Mouse (Mus musculus) midbrain, embryonic 13.5 days (tissue): ENCODE data around the gene Ncapd2. TPM values are rescaled to one million over a fixed set of nuclear protein-coding genes. Genes with fewer than 3 reads are reported as not detected.

Experiments used
- ATAC-seq: fragments of 200-750 bp; cut with Nextera tagmentation; 2 replicates; pipeline ENCODE4 v1.8.0; 2017; ENCODE audit warnings: mild to moderate bottlenecking, moderate TSS enrichment, moderate library complexity
- H3K27ac ChIP-seq: fragments of 300-500 bp; sonication (generic); 2 replicates; pipeline ENCODE4 v1.5.1; 2015; ENCODE audit warnings: inconsistent platforms, mild to moderate bottlenecking, moderate library complexity
- H3K27me3 ChIP-seq: fragments of 300-500 bp; sonication (generic); 2 replicates; pipeline ENCODE4 v1.6.1; 2015; ENCODE audit warnings: mild to moderate bottlenecking, inconsistent platforms
- H3K36me3 ChIP-seq: fragments of 300-500 bp; sonication (generic); 2 replicates; pipeline ENCODE4 v1.6.1; 2015; ENCODE audit warnings: mild to moderate bottlenecking, inconsistent platforms
- H3K4me1 ChIP-seq: fragments of 300-500 bp; sonication (generic); replicated peaks from 2 replicates; pipeline ENCODE4 v1.6.1; 2015; ENCODE audit warnings: inconsistent platforms
- H3K4me2 ChIP-seq: fragments of 300-500 bp; sonication (generic); replicated peaks from 2 replicates; pipeline ENCODE4 v1.6.1; 2015; ENCODE audit warnings: moderate library complexity, mild to moderate bottlenecking, inconsistent platforms
- H3K4me3 ChIP-seq: fragments of 300-500 bp; sonication (generic); replicated peaks from 2 replicates; pipeline ENCODE4 v1.5.1; 2015; ENCODE audit warnings: mild to moderate bottlenecking, inconsistent platforms
- H3K9ac ChIP-seq: fragments of 300-500 bp; sonication (generic); replicated peaks from 2 replicates; pipeline ENCODE4 v1.6.1; 2015; ENCODE audit warnings: mild to moderate bottlenecking, inconsistent platforms
- H3K9me3 ChIP-seq: fragments of 300-500 bp; sonication (generic); 2 replicates; pipeline ENCODE4 v1.6.1; 2016; ENCODE audit warnings: mild to moderate bottlenecking, inconsistent platforms
- WGBS: fragments of 180-500 bp; shearing (Covaris S2); methylation state at CpG from one replicate; pipeline ENCODE4 v1.1.7; 2015; 5-methylcytosine and 5-hydroxymethylcytosine counted together
- polyA plus RNA-seq: library from polyadenylated mRNA; unstranded; fragments of >200 nt; fragmentation: Nextera tagmentation; extraction: Ambion mirVana; gene quantifications from 2 replicates; pipeline ENCODE4 v1.2.1, GENCODE M21; 2015

Gene Ncapd2
- polyA plus RNA-seq, 1 experiment from 2014 or later, result 101 TPM

DNA sequence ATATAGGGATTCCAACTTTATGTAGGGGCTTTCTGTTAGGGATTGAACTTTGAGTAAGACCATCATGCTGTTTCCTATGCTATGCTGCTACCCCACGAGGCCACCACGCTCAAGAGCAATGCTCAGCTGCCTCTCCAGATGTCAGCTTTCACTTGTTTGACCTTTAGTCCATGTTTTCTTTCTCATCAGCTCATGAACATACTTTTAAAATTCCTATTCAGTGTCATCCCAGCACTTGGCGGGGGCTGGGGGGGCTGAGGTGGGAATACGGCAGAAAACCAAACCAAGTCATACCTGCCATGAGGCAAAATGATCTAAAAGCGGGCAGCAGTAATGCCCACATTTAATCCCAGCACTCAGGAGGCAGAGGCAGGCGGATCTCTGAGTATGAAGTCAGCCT lies 21.6 kb upstream of the Ncapd2 start:
- Histone ChIP-seq H3K4me3 (no peak overlapping the region), H3K27ac (no peak overlapping the region), H3K4me1 (peaks cover 11% of the 10 kb centered on the region), H3K4me2 (no peak overlapping the region), H3K36me3 (no peaks in the 10 kb centered on the region), H3K9ac (no peak overlapping the region), H3K27me3 (peaks cover 37% of the 10 kb centered on the region), H3K9me3 (no peaks in the 10 kb centered on the region)
- ATAC-seq, result no peak
- 76% methylated on average over 6 of the region's 6 CpGs for WGBS

DNA sequence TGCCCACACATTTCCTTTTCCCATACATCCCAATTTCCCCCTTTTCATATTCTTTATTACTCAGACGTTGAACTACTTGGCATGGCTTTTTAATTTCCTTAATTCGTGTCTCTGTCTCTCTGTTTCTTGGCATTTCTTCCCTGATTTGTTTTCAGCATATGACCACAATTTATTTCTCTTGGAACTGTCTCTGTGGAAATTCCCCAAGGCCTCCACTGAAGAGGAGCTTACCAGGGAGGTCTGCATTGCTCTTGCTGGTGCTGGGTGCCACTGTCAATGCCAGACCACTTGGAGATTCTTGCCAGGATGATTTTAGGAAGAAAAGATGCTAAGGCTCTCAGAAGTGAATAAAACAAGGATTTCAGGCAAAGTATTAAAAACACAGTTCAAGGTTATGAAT lies 21.1 kb upstream of the Ncapd2 start:
- Histone ChIP-seq H3K27ac (no peak overlapping the region), H3K27me3 (peaks cover 37% of the 10 kb centered on the region), H3K4me3 (no peak overlapping the region), H3K9me3 (no peaks in the 10 kb centered on the region), H3K9ac (no peak overlapping the region), H3K4me1 (peaks cover 11% of the 10 kb centered on the region), H3K4me2 (no peak overlapping the region), H3K36me3 (no peaks in the 10 kb centered on the region)
- no peak for ATAC-seq
- 56% methylated on average over 2 of the region's 2 CpGs for WGBS

DNA sequence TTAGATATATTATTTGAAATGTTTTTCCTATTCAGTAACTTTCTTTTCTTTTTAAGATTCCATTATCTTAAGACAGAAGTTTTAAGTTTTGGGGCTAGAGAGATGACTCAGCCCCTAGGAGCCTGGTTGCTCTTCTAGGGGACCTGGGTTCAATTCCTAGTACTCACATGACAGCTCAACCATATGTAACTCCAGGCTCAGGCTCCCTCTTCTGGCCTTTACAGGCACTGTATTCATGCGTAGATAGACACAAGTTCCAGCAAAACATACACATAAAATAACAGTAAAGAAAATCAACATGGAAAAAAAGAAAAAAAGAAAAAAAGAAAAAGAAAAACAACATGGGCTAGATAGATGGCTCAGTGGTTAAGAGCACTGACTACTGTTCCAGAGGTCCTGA lies 18.9 kb upstream of the Ncapd2 start:
- WGBS, result 79% methylated on average over 1 of the region's 1 CpGs
- peaks cover 30% of the 10 kb centered on the region for H3K27me3 ChIP-seq
- no peaks in the 10 kb centered on the region for H3K36me3 ChIP-seq
- H3K9me3 ChIP-seq, result no peaks in the 10 kb centered on the region
- no peak for ATAC-seq
- H3K9ac ChIP-seq, result no peak overlapping the region
- H3K4me2 ChIP-seq, result no peak overlapping the region
- no peaks in the 10 kb centered on the region for H3K4me1 ChIP-seq
- no peak overlapping the region for H3K27ac ChIP-seq
- no peak overlapping the region for H3K4me3 ChIP-seq

DNA sequence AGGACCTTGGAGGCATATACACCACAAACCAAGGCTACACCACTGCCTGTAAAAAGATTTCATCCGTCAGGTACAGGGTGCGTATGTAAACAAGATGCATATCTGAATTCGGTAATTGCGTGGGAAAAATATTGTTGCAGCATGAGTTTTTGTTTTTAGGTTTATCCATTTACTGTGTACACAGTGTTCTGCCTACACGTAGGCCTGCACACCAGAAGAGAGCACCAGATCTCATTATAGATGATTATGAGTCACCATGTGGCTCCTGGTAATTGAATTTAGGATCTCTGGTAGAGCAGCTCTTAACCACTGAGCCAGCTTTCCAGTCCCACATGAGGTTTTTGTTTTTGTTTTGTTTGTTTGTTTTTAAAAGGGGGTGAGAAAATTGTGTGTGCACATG lies 5.7 kb upstream of the Ncapd2 start:
- WGBS, result 84% methylated on average over 5 of the region's 5 CpGs
- no peak for ATAC-seq

DNA sequence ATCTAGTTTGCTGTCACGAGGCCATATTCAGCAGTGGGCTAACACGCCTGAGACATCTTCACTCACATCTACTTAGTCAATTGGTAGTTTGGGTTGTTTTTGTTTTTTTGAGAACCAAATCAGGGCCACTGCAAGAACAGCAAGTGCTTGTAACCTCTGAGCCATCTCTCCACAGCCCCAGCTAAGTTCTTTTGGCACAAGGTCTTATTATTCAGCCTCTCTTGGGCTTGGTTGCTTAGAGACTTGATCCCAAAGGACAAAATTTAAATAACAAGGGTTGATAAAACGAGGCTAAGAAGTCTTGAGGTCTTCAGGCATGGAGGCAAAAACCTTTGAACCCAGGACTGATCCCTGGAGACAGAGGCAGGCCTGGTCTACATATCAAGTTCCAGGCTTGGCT lies 4.8 kb upstream of the Ncapd2 start:
- H3K9me3 ChIP-seq, result no peaks in the 10 kb centered on the region
- no peak overlapping the region for H3K4me3 ChIP-seq
- no peak overlapping the region for H3K27ac ChIP-seq
- H3K9ac ChIP-seq, result no peak overlapping the region
- no peak overlapping the region for H3K4me2 ChIP-seq
- no peak for ATAC-seq
- H3K4me1 ChIP-seq, result peaks cover 23% of the 10 kb centered on the region
- 28% methylated on average over 3 of the region's 3 CpGs for WGBS
- no peaks in the 10 kb centered on the region for H3K27me3 ChIP-seq
- H3K36me3 ChIP-seq, result peaks cover 19% of the 10 kb centered on the region

More for the DNA sequence above, 5.7 kb upstream of the Ncapd2 start:
- Histone ChIP-seq H3K4me2 (no peak overlapping the region), H3K4me3 (no peak overlapping the region), H3K4me1 (peaks cover 23% of the 10 kb centered on the region), H3K36me3 (peaks cover 19% of the 10 kb centered on the region), H3K27me3 (no peaks in the 10 kb centered on the region), H3K27ac (no peak overlapping the region), H3K9ac (no peak overlapping the region), H3K9me3 (no peaks in the 10 kb centered on the region)

DNA sequence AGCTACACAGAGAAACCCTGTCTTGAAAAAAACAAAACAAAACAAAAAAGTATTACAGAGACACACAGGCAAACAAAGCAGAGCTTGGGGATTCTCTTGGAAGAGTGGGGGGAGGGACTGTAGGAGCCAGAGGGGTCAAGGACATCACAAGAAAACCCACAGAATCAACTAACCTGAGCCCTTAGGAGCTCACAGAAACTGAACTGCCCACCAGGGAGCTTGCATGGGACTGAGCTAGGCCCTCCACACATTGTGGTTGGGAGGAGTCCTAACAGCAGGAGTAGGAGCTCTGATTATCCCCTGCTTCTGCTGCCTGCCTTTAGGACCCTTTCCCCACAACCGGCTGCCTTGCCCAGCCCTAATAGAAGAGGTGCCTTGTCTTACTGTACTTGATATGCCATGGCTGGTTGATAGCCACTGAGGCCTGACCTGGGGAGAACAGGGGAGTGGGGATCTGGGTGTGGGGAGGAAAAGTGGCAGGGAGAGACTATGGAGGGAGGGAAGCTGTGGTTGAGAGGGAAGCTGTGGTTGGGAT lies 4.1 kb upstream of the Ncapd2 start:
- no peak overlapping the region for H3K4me3 ChIP-seq
- no peaks in the 10 kb centered on the region for H3K27me3 ChIP-seq
- WGBS, result 30% methylated on average over 1 of the region's 1 CpGs
- H3K4me1 ChIP-seq, result peaks cover 25% of the 10 kb centered on the region
- ATAC-seq, result no peak
- no peak overlapping the region for H3K27ac ChIP-seq
- no peaks in the 10 kb centered on the region for H3K9me3 ChIP-seq
- no peak overlapping the region for H3K4me2 ChIP-seq
- H3K36me3 ChIP-seq, result peaks cover 19% of the 10 kb centered on the region
- no peak overlapping the region for H3K9ac ChIP-seq

DNA sequence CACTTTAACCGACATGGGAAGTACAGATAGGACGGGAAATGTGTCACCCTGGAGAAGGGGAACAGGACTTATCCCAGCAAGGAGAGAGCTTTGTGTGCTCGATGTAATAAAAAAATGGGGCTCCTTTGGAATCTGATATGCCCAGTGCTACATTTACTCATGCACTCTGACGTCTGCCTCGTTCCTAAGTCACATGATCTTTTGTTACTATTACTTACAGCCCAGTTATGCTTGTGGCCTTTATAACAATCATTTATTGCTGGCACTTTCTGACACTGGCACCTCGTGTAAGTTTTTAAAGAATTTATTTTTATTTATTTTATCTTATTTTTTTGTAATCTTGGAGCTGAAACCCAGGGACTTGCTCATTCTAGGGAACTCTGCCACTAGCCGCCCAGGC lies 1.9 kb upstream of the Ncapd2 start:
- Histone ChIP-seq H3K4me2 (peak overlapping the region; percentile 90; the same call in 1 of the 2 replicates), H3K36me3 (peaks cover 32% of the 10 kb centered on the region), H3K27ac (no peak overlapping the region), H3K4me3 (no peak overlapping the region), H3K4me1 (peaks cover 39% of the 10 kb centered on the region), H3K9me3 (no peaks in the 10 kb centered on the region), H3K27me3 (no peaks in the 10 kb centered on the region), H3K9ac (no peak overlapping the region)
- ATAC-seq, result no peak
- 81% methylated on average over 7 of the region's 7 CpGs for WGBS

DNA sequence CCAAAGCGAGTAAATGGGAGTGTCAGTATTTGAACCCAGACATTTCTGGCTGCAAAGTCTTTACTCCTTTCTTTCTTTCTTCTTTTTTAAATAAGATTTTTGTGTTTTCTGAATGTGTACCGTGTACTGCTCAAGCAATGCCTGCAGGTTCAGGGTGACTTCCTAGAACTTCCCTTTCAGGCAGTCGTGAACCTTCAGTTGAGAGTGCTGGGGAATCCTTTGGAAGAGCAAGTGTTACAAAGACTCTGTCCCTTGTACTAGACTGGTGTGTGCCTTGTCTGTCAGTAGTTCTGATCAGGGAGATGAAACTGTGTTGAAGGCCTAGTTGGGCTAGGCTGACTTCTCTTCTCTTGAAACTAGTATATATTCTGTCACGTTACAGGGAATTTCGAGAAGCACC lies 1.3 kb upstream of the Ncapd2 start:
- H3K36me3 ChIP-seq, result peaks cover 35% of the 10 kb centered on the region
- peak overlapping the region; percentile 100; the same call in 1 of the 2 replicates for H3K27ac ChIP-seq
- no peaks in the 10 kb centered on the region for H3K9me3 ChIP-seq
- peak overlapping the region; percentile 72 for H3K4me3 ChIP-seq
- 52% methylated on average over 5 of the region's 5 CpGs for WGBS
- peak overlapping the region; percentile 90 for H3K4me2 ChIP-seq
- H3K27me3 ChIP-seq, result no peaks in the 10 kb centered on the region
- peak overlapping the region; percentile 83 for H3K9ac ChIP-seq
- H3K4me1 ChIP-seq, result peaks cover 39% of the 10 kb centered on the region
- no peak for ATAC-seq

DNA sequence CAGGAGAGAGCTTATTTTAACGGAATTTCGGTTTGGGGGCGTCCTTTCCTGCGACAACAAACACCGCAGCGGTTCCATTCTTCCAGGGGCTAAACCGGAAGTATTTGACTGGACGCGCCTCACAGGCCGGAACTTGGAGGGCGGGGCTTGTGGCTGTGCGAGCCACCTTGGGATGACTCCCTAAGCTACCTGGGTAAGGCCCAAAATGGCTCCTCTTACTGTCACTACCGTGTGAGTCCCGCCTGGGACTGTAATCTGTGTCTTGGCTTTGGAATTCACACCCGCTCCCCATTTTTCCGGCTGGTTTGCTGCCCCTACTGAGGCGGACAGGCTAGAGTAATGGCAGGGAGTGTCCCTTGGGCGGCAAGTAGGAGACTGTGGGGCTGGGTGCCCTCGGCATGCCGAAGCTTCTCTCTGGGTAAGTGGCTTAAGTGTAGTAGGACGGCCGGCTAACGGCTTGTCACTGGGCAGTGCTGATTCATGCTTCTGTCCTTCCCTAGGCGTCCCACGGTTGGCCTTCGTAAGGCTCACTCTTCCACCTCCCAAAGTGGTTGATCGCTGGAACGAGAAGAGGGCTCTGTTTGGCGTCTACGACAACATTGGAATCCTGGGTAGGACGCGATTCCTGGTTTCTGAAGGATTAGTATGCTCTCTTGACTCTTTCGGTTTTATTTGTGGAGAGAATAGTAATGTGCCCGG lies 664 bp upstream of the Ncapd2 start:
- peak overlapping the region; percentile 72 for H3K4me3 ChIP-seq
- H3K27ac ChIP-seq, result peak overlapping the region; percentile 100
- H3K9ac ChIP-seq, result peak overlapping the region; percentile 83
- peak; percentile 96 for ATAC-seq
- H3K9me3 ChIP-seq, result no peaks in the 10 kb centered on the region
- H3K4me2 ChIP-seq, result peak overlapping the region; percentile 90
- under 1% methylated on average over 34 of the region's 34 CpGs for WGBS
- H3K27me3 ChIP-seq, result no peaks in the 10 kb centered on the region
- H3K36me3 ChIP-seq, result peaks cover 42% of the 10 kb centered on the region
- H3K4me1 ChIP-seq, result peaks cover 39% of the 10 kb centered on the region

DNA sequence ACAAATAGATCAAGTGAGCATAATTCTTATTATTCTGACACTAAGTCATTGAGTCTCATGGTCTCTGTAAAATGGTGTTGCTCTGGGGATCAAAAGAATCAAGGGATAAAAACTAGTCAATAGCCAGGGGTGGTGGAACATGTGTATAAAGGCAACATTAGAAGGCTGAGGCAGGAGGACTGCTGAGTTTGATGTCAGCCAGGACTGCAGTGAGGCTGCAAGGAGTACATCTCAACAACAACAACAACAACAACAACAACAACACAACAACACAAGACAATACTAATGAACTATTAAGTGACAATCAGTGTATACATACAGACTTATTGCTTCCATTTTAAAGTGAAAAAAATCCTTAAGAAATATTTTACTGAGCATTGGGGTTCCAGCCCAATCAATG lies 685 bp downstream of the Ncapd2 start:
- H3K4me3 ChIP-seq, result peak overlapping the region; percentile 72
- H3K27ac ChIP-seq, result peak overlapping the region; percentile 88; the same call in 1 of the 2 replicates
- peaks cover 55% of the 10 kb centered on the region for H3K36me3 ChIP-seq
- no peaks in the 10 kb centered on the region for H3K27me3 ChIP-seq
- ATAC-seq, result no peak
- no peaks in the 10 kb centered on the region for H3K9me3 ChIP-seq
- H3K4me2 ChIP-seq, result peak overlapping the region; percentile 90
- peak overlapping the region; percentile 75 for H3K9ac ChIP-seq
- peaks cover 35% of the 10 kb centered on the region for H3K4me1 ChIP-seq

DNA sequence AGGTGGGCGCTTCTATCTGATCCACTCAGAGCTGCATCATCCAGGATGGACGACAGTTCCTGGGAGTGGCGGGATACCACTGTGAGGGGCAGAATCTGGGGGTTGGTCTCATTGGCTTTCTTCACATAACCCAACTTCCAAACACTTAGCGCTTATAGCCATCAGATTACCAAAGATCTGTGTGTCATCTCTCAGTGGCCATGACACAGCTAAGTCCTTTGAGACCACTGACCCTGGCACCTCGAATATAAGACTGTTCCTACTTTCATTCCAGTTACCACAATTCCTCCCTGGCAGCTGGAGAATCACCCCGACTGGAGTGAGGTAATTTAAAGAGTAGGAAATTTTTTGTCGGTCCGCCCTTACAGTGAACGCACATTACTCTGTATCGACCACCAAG lies 5.3 kb downstream of the Ncapd2 start:
- peaks cover 16% of the 10 kb centered on the region for H3K4me1 ChIP-seq
- no peaks in the 10 kb centered on the region for H3K27me3 ChIP-seq
- H3K9ac ChIP-seq, result no peak overlapping the region
- no peak overlapping the region for H3K4me3 ChIP-seq
- ATAC-seq, result no peak
- no peaks in the 10 kb centered on the region for H3K9me3 ChIP-seq
- H3K36me3 ChIP-seq, result peaks cover 83% of the 10 kb centered on the region
- 95% methylated on average over 10 of the region's 10 CpGs for WGBS
- H3K4me2 ChIP-seq, result no peak overlapping the region
- H3K27ac ChIP-seq, result no peak overlapping the region

DNA sequence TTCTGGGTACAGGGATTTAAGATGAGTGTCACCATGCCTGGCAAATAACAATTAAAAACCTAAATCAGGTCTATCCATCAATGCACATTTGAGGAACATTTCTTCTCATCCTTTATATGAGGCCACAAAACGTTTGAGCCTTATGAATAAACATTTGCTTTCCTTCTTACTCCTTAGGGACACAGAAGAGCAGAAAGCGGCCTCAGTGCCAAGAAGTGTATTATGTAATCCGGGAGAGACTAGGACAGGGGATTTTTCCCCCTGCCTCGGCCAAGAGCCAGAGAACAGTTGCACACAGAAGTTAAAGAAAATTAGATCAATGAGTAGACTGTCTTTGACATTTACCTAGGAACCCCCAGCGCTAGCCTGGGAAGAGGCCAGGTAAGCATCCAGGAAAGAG lies 9.4 kb downstream of the Ncapd2 start:
- Histone ChIP-seq H3K9ac (no peak overlapping the region), H3K27me3 (no peaks in the 10 kb centered on the region), H3K4me3 (no peak overlapping the region), H3K4me1 (no peaks in the 10 kb centered on the region), H3K27ac (no peak overlapping the region), H3K4me2 (no peak overlapping the region), H3K36me3 (peaks cover 98% of the 10 kb centered on the region), H3K9me3 (no peaks in the 10 kb centered on the region)
- no peak for ATAC-seq
- 70% methylated on average over 5 of the region's 5 CpGs for WGBS

DNA sequence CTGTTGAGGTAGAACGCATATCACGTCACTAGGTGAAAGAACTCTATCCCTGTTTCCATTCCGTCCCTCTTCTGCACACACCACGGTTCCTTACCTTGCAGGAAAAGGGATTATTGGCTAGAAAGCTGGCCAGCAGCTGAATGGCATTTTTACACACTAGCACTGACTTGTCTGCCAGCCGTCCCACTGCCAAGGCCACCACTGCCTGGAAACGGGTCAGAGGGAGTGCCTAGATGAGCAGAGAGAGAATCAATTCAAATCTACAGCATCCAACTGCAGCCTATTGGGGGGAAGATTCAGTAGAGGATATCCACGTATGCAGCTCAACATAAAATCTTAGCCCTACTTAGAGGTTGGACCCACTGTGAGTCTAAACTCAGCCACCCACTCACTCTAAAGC lies 11.9 kb downstream of the Ncapd2 start:
- no peak overlapping the region for H3K4me2 ChIP-seq
- H3K27ac ChIP-seq, result no peak overlapping the region
- ATAC-seq, result no peak
- WGBS, result 93% methylated on average over 7 of the region's 7 CpGs
- H3K4me1 ChIP-seq, result no peaks in the 10 kb centered on the region
- no peaks in the 10 kb centered on the region for H3K9me3 ChIP-seq
- H3K36me3 ChIP-seq, result peaks cover 98% of the 10 kb centered on the region
- H3K9ac ChIP-seq, result no peak overlapping the region
- H3K27me3 ChIP-seq, result no peaks in the 10 kb centered on the region
- no peak overlapping the region for H3K4me3 ChIP-seq
